10 mouse cellular contexts compared by ENCODE assay signal in genomic region chrX:36820201-36820600, GRCm38 (mm10). TPM values are rescaled to one million over a fixed set of nuclear protein-coding genes. Genes with fewer than 3 reads are reported as not detected.
DNase-seq lines count a peak whose midpoint lies in the region; ATAC-seq and TF ChIP-seq lines count a peak whose summit lies in the region.
"Had no signal": no experiment of that assay in that cellular context is flagged by ENCODE, and none has a peak within 500 bp of the region (broad histone marks: within the 10 kb centered on the region; RNA-seq: fewer than 3 reads in every experiment).

No protein-coding gene starts in this region.

- in situ Hi-C loops in ES-E14 (cut with MboI; ENCODE audit: low sequenced_read_pairs in 2 of 2, unreplicated experiment in 2 of 2) = no loop called here

- intact Hi-C loops in heart, postnatal 14 days (cut with DNase I) = loop anchor here (2.0 kb wide), 1 partner anchor 59 kb away; no protein-coding TSS in a partner anchor

- no peaks in the 10 kb centered on the region for H3K36me3 ChIP-seq in heart, embryonic 12.5 days
- H3K36me3 ChIP-seq in ES-E14 (ENCODE audit: control insufficient read depth, insufficient read depth, low read length, poor library complexity, severe bottlenecking) = no peaks in the 10 kb centered on the region
- H3K36me3 ChIP-seq in intestine, embryonic 14.5 days (ENCODE audit: control insufficient read depth, insufficient read depth, low read length) = no peaks in the 10 kb centered on the region
- H3K36me3 ChIP-seq: embryonic facial prominence, embryonic 12.5 days; limb, embryonic 13.5 days had no signal

- no peaks in the 10 kb centered on the region for H3K9me3 ChIP-seq in heart, embryonic 12.5 days (replicated peaks)
- H3K9me3 ChIP-seq in ES-E14 (ENCODE audit: control insufficient read depth, insufficient read depth, low read depth, low read length) = no peaks in the 10 kb centered on the region
- H3K9me3 ChIP-seq in intestine, embryonic 14.5 days (ENCODE audit: control insufficient read depth, low read length) = no peaks in the 10 kb centered on the region
- H3K9me3 ChIP-seq: embryonic facial prominence, embryonic 12.5 days; limb, embryonic 13.5 days had no signal

- H3K27ac ChIP-seq in heart, embryonic 12.5 days (ENCODE audit: poor library complexity, severe bottlenecking) = no peak overlapping the region
- H3K27ac ChIP-seq in ES-E14 (ENCODE audit: insufficient read depth, low read depth, low read length, poor library complexity, severe bottlenecking) = no peak overlapping the region
- H3K27ac ChIP-seq in intestine, embryonic 14.5 days (ENCODE audit: low read depth) = no peak overlapping the region
- H3K27ac ChIP-seq: embryonic facial prominence, embryonic 12.5 days; limb, embryonic 13.5 days had no signal

- no peak overlapping the region for H3K9ac ChIP-seq in heart, embryonic 12.5 days
- H3K9ac ChIP-seq in ES-E14 (ENCODE audit: insufficient read depth, low read depth, low read length, poor library complexity, severe bottlenecking) = no peak overlapping the region
- no peak overlapping the region for H3K9ac ChIP-seq in intestine, embryonic 14.5 days (ENCODE audit: low read length)
- H3K9ac ChIP-seq: embryonic facial prominence, embryonic 12.5 days; limb, embryonic 13.5 days had no signal

- DNase-seq in heart, postnatal 14 days = peak; percentile 27 to 47
- DNase-seq in ES-E14 (ENCODE audit: low read depth, low spot score) = no peak
- peak; percentile 74 for DNase-seq in embryo, embryonic 10 days (ENCODE audit: low spot score)
- DNase-seq in intestine, embryonic 14.5 days (ENCODE audit: low spot score) = no peak
- DNase-seq in lung, adult 18-20 months = peak; percentile 47 to 62
- DNase-seq in retina, embryonic 14.5 days (ENCODE audit: low spot score) = peak; percentile 71
- DNase-seq in right cerebral cortex, postnatal 36 days (ENCODE audit: low spot score in 2 of 2) = no peak

- no peak overlapping the region for H3K4me3 ChIP-seq in heart, embryonic 12.5 days
- H3K4me3 ChIP-seq in ES-E14 (ENCODE audit: insufficient read depth in 1 of 2, low read depth in 1 of 2, low read length in 2 of 2, poor library complexity in 1 of 2, severe bottlenecking in 1 of 2) = no peak overlapping the region
- H3K4me3 ChIP-seq in intestine, embryonic 14.5 days (ENCODE audit: low read depth, low read length) = no peak overlapping the region
- H3K4me3 ChIP-seq: embryonic facial prominence, embryonic 12.5 days; limb, embryonic 13.5 days had no signal

- H3K4me1 ChIP-seq in heart, embryonic 12.5 days (replicated peaks) = peaks cover 6% of the 10 kb centered on the region
- 0 out of 4 replicates have a peak, but pooled peaks cover 0 to under 1% of the 10 kb centered on the region in 2 experiments for H3K4me1 ChIP-seq in ES-E14 (ENCODE audit: control insufficient read depth in 2 of 2, insufficient read depth in 2 of 2, low read length in 2 of 2, poor library complexity in 1 of 2)
- no peaks in the 10 kb centered on the region; the same call in 1 of the 2 replicates for H3K4me1 ChIP-seq in intestine, embryonic 14.5 days (replicated peaks; ENCODE audit: control insufficient read depth, insufficient read depth, low read length)
- H3K4me1 ChIP-seq: embryonic facial prominence, embryonic 12.5 days; limb, embryonic 13.5 days had no signal

- H3K27me3 ChIP-seq in heart, embryonic 12.5 days (replicated peaks) = no peaks in the 10 kb centered on the region
- H3K27me3 ChIP-seq in intestine, embryonic 14.5 days (replicated peaks; ENCODE audit: control insufficient read depth, insufficient read depth, low read length) = no peaks in the 10 kb centered on the region
- H3K27me3 ChIP-seq: embryonic facial prominence, embryonic 12.5 days; limb, embryonic 13.5 days had no signal

- ATAC-seq in heart, embryonic 12.5 days (ENCODE audit: insufficient number of reproducible peaks, low FRiP score) = no peak
- 0 out of 2 replicates have a peak, but pooled peaks have one; percentile 56 for ATAC-seq in intestine, embryonic 14.5 days (replicated peaks; ENCODE audit: low FRiP score, low TSS enrichment, low read depth)

- WGBS in heart, embryonic 12.5 days = 13% methylated on average over 4 of the region's 4 CpGs
- WGBS in intestine, embryonic 14.5 days = 13% methylated on average over 4 of the region's 4 CpGs

- H3K4me2 ChIP-seq in heart, embryonic 12.5 days = no peak overlapping the region
- H3K4me2 ChIP-seq in intestine, embryonic 14.5 days (ENCODE audit: low read length) = no peak overlapping the region
- H3K4me2 ChIP-seq: embryonic facial prominence, embryonic 12.5 days; limb, embryonic 13.5 days had no signal

TF ChIP-seq in ES-E14, 5 proteins besides CTCF, POLR2A, EP300 and RAD21:
- TF ChIP-seq MAFK (IDR thresholded peaks at IDR 0.05; ENCODE audit: insufficient read depth, low read depth, low read length) (no peak), ZC3H11A (IDR thresholded peaks at IDR 0.05; ENCODE audit: borderline replicate concordance, low read depth, low read length) (peak; percentile 77)

RNA-seq across cellular contexts. Expression of gene Slc25a5, which starts 24.8 kb away (rescaled TPM):
- total RNA-seq in heart, postnatal 14 days (2021) = 100 to 1,000 TPM; 545 to 681 TPM
- 989 and 1,024 TPM in 2 replicates for polyA plus RNA-seq in heart, embryonic 12.5 days (2016; fragmentation: Nextera tagmentation; extraction: Ambion mirVana)
- 557 and 605 TPM in 2 replicates for total RNA-seq in ES-E14 (2012; rRNA removed)
- 766 and 827 TPM in 2 replicates for polyA plus RNA-seq in intestine, embryonic 14.5 days (2014; fragmentation: Nextera tagmentation; extraction: Ambion mirVana)

RNA-seq across cellular contexts. Expression of gene Ube2a, which starts 53.5 kb away (rescaled TPM):
- total RNA-seq in heart, postnatal 14 days (2021) = 10 to 100 TPM; 75.9 to 77.4 TPM
- polyA plus RNA-seq in heart, embryonic 12.5 days (2016; fragmentation: Nextera tagmentation; extraction: Ambion mirVana) = 116 and 124 TPM in 2 replicates
- 57.3 and 77.3 TPM in 2 replicates for total RNA-seq in ES-E14 (2012; rRNA removed)
- polyA plus RNA-seq in intestine, embryonic 14.5 days (2014; fragmentation: Nextera tagmentation; extraction: Ambion mirVana) = 114 and 117 TPM in 2 replicates

RNA-seq across cellular contexts. Expression of gene C330007P06Rik, which starts 53.7 kb away (rescaled TPM):
- 10 to 100 TPM; 16.3 to 17.4 TPM for total RNA-seq in heart, postnatal 14 days (2021)
- 21.8 and 24.0 TPM in 2 replicates for polyA plus RNA-seq in heart, embryonic 12.5 days (2016; fragmentation: Nextera tagmentation; extraction: Ambion mirVana)
- 27.4 and 30.2 TPM in 2 replicates for total RNA-seq in ES-E14 (2012; rRNA removed)
- polyA plus RNA-seq in intestine, embryonic 14.5 days (2014; fragmentation: Nextera tagmentation; extraction: Ambion mirVana) = 30.7 and 32.5 TPM in 2 replicates

Comparison
In these comparisons a context has a peak if more than half of its experiments do, and no peak if none do; other contexts are left out.
1. DNase-seq: peak in heart, postnatal 14 days (2 of 2), embryo, embryonic 10 days (single experiment), lung, adult 18-20 months (2 of 2) and retina, embryonic 14.5 days (single experiment); none in ES-E14 (single experiment), intestine, embryonic 14.5 days (single experiment) and right cerebral cortex, postnatal 36 days (0 of 2).